Mouse (Mus musculus): ENCODE data around the gene Dsn1. TPM values are rescaled to one million over a fixed set of nuclear protein-coding genes. Genes with fewer than 3 reads are reported as not detected.

The Dsn1 gene
- polyA plus RNA-seq, 1 experiment from 2014 or later, result 37.6 TPM

GRCm38 (mm10) chr2:156957035-156957434 is 49.9 kb downstream of the Dsn1 start:
- Histone ChIP-seq H3K27me3 (no peaks in the 10 kb centered on the region), H3K27ac (no peak overlapping the region), H3K4me3 (replicated peaks) (no peak overlapping the region), H3K36me3 (0 out of 2 replicates have a peak, but pooled peaks cover 6% of the 10 kb centered on the region), H3K9me3 (replicated peaks) (no peaks in the 10 kb centered on the region), H3K9ac (no peak overlapping the region), H3K4me1 (no peaks in the 10 kb centered on the region), H3K4me2 (no peak overlapping the region)
- 83% methylated on average over 2 of the region's 2 CpGs for WGBS
- no peak for ATAC-seq (replicated peaks; ENCODE audit: low FRiP score)

- Histone ChIP-seq H3K27ac (no peak overlapping the region), H3K4me2 (no peak overlapping the region), H3K4me3 (replicated peaks) (no peak overlapping the region), H3K9me3 (replicated peaks) (no peaks in the 10 kb centered on the region), H3K36me3 (0 out of 2 replicates have a peak, but pooled peaks cover 6% of the 10 kb centered on the region), H3K27me3 (no peaks in the 10 kb centered on the region), H3K9ac (no peak overlapping the region), H3K4me1 (no peaks in the 10 kb centered on the region)
- WGBS, result 67% methylated on average over 7 of the region's 7 CpGs
- no peak for ATAC-seq (replicated peaks; ENCODE audit: low FRiP score)
Observed at GRCm38 (mm10) chr2:156956306-156956705, 50.6 kb downstream of the Dsn1 start.

GRCm38 (mm10) chr2:156954463-156954862 is 52.5 kb downstream of the Dsn1 start:
- no peak overlapping the region for H3K4me3 ChIP-seq (replicated peaks)
- H3K36me3 ChIP-seq, result 0 out of 2 replicates have a peak, but pooled peaks cover 9% of the 10 kb centered on the region
- no peak overlapping the region for H3K4me2 ChIP-seq
- no peaks in the 10 kb centered on the region for H3K27me3 ChIP-seq
- no peaks in the 10 kb centered on the region for H3K9me3 ChIP-seq (replicated peaks)
- H3K27ac ChIP-seq, result no peak overlapping the region
- WGBS, result 84% methylated on average over 5 of the region's 5 CpGs
- ATAC-seq (replicated peaks; ENCODE audit: low FRiP score), result no peak
- H3K4me1 ChIP-seq, result no peaks in the 10 kb centered on the region
- H3K9ac ChIP-seq, result no peak overlapping the region

- Histone ChIP-seq H3K4me3 (replicated peaks) (no peak overlapping the region), H3K9me3 (replicated peaks) (no peaks in the 10 kb centered on the region), H3K27ac (0 out of 2 replicates have a peak overlapping the region, but pooled peaks have one; percentile 4), H3K36me3 (peaks cover 30% of the 10 kb centered on the region), H3K4me1 (no peaks in the 10 kb centered on the region), H3K4me2 (no peak overlapping the region), H3K27me3 (no peaks in the 10 kb centered on the region), H3K9ac (no peak overlapping the region)
- WGBS, result 80% methylated on average over 10 of the region's 10 CpGs
- peak; percentile 56; the same call in 1 of the 2 replicates for ATAC-seq (replicated peaks; ENCODE audit: low FRiP score)
Observed at GRCm38 (mm10) chr2:156951301-156952094, 55.5 kb downstream of the Dsn1 start.

- Histone ChIP-seq H3K4me3 (replicated peaks) (no peak overlapping the region), H3K9me3 (replicated peaks) (no peaks in the 10 kb centered on the region), H3K4me2 (no peak overlapping the region), H3K36me3 (peaks cover 32% of the 10 kb centered on the region), H3K27me3 (no peaks in the 10 kb centered on the region), H3K4me1 (no peaks in the 10 kb centered on the region), H3K9ac (no peak overlapping the region), H3K27ac (no peak overlapping the region)
- ATAC-seq (replicated peaks; ENCODE audit: low FRiP score), result no peak
- 95% methylated on average over 3 of the region's 3 CpGs for WGBS
Observed at GRCm38 (mm10) chr2:156950816-156951215, 56.1 kb downstream of the Dsn1 start.

Other genes with a start within 250 kb of the Dsn1 start
- 305 and 466 TPM in 2 replicates for gene Myl9, start 231.7 kb downstream of the Dsn1 start, polyA plus RNA-seq (2015; fragmentation: Nextera tagmentation; extraction: Ambion mirVana)
- gene Tgif2, start 167.1 kb downstream of the Dsn1 start, polyA plus RNA-seq (2015; fragmentation: Nextera tagmentation; extraction: Ambion mirVana), result 62.2 and 68.5 TPM in 2 replicates
- 8.6 and 9.8 TPM in 2 replicates for gene 4930518I15Rik, start 149.2 kb downstream of the Dsn1 start, polyA plus RNA-seq (2015; fragmentation: Nextera tagmentation; extraction: Ambion mirVana)
- gene Rab5if, start 144.0 kb downstream of the Dsn1 start, polyA plus RNA-seq (2015; fragmentation: Nextera tagmentation; extraction: Ambion mirVana), result 174 and 181 TPM in 2 replicates
- 0.22 and 0.30 TPM in 2 replicates for gene Sla2, start 120.0 kb downstream of the Dsn1 start, polyA plus RNA-seq (2015; fragmentation: Nextera tagmentation; extraction: Ambion mirVana)
- 46.9 and 49.8 TPM in 2 replicates for gene Ndrg3, start 15.1 kb downstream of the Dsn1 start, polyA plus RNA-seq (2015; fragmentation: Nextera tagmentation; extraction: Ambion mirVana)
- gene Soga1, start 72.1 kb upstream of the Dsn1 start, polyA plus RNA-seq (2015; fragmentation: Nextera tagmentation; extraction: Ambion mirVana), result 3.5 and 4.2 TPM in 2 replicates
- 0.27 TPM in 1 of 2 replicates, not detected in the other for gene Tldc2, start 79.9 kb upstream of the Dsn1 start, polyA plus RNA-seq (2015; fragmentation: Nextera tagmentation; extraction: Ambion mirVana)
- 25.3 and 27.2 TPM in 2 replicates for gene Samhd1, start 128.1 kb upstream of the Dsn1 start, polyA plus RNA-seq (2015; fragmentation: Nextera tagmentation; extraction: Ambion mirVana)
- 26.8 and 26.9 TPM in 2 replicates for gene Rbl1, start 197.4 kb upstream of the Dsn1 start, polyA plus RNA-seq (2015; fragmentation: Nextera tagmentation; extraction: Ambion mirVana)

Data from kidney, embryonic 15.5 days (tissue).